Mouse (Mus musculus): ENCODE data around the gene Tkt. TPM values are rescaled to one million over a fixed set of nuclear protein-coding genes. Genes with fewer than 3 reads are reported as not detected.
"Not testable (repeated sequence)": the region's sequence is repeated elsewhere in the genome, so short reads cannot be mapped to it uniquely, and the experiment has no call there.

Tkt gene
- polyA plus RNA-seq, 1 experiment from 2014 or later, result 91.9 TPM

DNA sequence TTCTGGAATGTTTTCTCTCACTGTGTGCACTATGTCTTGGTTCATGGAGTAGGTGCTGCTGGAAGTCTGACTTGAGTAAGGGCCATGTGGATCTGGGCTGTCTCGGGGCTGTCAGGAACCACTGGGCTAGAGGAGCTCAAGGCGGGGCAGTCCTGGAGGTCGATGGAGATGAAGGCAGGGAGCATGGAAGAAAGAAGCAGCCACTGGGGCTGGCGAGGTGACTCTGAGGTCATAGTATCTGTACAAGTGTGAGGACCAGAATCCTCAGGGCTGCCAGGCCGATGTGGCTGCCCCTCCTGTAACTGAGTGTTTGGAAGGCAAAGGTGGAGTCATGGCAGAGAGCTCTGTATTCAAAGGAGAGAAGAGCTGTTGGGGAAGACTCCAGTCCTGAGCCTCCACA lies 19.2 kb upstream of the Tkt start:
- no peak overlapping the region for H3K27ac ChIP-seq (replicated peaks; ENCODE audit: low read depth, low read length)
- no peaks in the 10 kb centered on the region for H3K27me3 ChIP-seq (replicated peaks; ENCODE audit: control insufficient read depth, insufficient read depth, low read length)
- WGBS, result 90% methylated on average over 5 of the region's 5 CpGs
- H3K9ac ChIP-seq (ENCODE audit: low read depth, low read length), result no peak overlapping the region
- no peaks in the 10 kb centered on the region for H3K9me3 ChIP-seq (ENCODE audit: control insufficient read depth, low read length)
- peaks cover 48% of the 10 kb centered on the region for H3K36me3 ChIP-seq (ENCODE audit: control insufficient read depth, insufficient read depth, low read length)
- ATAC-seq (ENCODE audit: low read depth) (no peak), DNase-seq (ENCODE audit: low spot score) (no peak)
- no peak overlapping the region for H3K4me2 ChIP-seq (ENCODE audit: low read depth, low read length)
- H3K4me3 ChIP-seq (ENCODE audit: low read depth, low read length), result no peak overlapping the region
- H3K4me1 ChIP-seq (ENCODE audit: control insufficient read depth, insufficient read depth, low read length), result no peaks in the 10 kb centered on the region

DNA sequence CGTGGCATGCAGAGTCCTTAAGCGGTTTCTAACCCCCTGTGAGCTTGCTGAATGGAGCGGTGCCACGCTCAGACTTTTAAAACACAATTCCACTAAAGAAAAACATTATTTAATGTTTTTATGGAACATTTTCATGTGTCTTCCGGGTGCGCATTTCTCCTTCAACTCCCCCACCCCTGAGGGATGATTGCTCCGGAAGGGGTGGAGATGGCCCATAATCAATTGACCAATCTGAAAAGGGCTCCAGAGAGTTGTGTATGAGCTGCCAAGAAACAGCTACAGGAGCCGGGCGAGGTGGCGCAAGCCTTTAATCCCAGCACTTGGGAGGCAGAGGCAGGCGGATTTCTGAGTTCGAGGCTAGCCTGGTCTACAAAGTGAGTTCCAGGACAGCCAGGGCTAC lies 18.7 kb upstream of the Tkt start:
- ATAC-seq (ENCODE audit: low read depth), result no peak
- H3K27me3 ChIP-seq (replicated peaks; ENCODE audit: control insufficient read depth, insufficient read depth, low read length), result no peaks in the 10 kb centered on the region

DNA sequence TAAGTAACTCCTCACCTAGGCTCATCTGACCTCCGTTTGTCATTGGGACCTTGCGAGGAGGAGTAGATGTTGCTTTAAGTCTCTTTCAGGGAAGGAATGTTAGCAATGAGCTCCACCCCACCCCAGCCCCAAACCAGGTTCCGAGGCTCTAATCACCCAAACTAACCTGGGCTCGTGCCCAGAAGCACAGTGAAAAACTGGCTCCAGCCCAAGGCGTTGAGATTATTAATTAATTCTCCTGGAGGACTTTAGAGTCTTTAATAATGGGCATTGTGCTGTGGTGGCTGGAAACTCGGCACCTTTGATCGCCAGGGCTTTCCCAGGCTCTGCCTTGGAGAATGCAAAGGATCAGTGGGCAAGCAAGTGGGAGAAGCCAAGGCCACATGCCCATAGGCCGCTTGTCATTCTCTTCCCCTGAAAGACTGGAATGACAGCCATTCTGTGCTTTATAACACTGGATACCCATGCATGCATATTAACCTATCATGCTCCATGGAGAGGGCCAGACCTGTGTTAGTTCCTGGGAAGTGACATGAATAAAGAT lies 17.4 kb upstream of the Tkt start:
- no peak overlapping the region for H3K9ac ChIP-seq (ENCODE audit: low read depth, low read length)

More for the DNA sequence above, 18.7 kb upstream of the Tkt start:
- Histone ChIP-seq H3K9ac (ENCODE audit: low read depth, low read length) (no peak overlapping the region), H3K4me2 (ENCODE audit: low read depth, low read length) (no peak overlapping the region), H3K9me3 (ENCODE audit: control insufficient read depth, low read length) (no peaks in the 10 kb centered on the region), H3K4me3 (ENCODE audit: low read depth, low read length) (no peak overlapping the region), H3K36me3 (ENCODE audit: control insufficient read depth, insufficient read depth, low read length) (peaks cover 43% of the 10 kb centered on the region), H3K27ac (replicated peaks; ENCODE audit: low read depth, low read length) (no peak overlapping the region), H3K4me1 (ENCODE audit: control insufficient read depth, insufficient read depth, low read length) (no peaks in the 10 kb centered on the region)
- no peak for DNase-seq (ENCODE audit: low spot score)
- 91% methylated on average over 12 of the region's 12 CpGs for WGBS

DNA sequence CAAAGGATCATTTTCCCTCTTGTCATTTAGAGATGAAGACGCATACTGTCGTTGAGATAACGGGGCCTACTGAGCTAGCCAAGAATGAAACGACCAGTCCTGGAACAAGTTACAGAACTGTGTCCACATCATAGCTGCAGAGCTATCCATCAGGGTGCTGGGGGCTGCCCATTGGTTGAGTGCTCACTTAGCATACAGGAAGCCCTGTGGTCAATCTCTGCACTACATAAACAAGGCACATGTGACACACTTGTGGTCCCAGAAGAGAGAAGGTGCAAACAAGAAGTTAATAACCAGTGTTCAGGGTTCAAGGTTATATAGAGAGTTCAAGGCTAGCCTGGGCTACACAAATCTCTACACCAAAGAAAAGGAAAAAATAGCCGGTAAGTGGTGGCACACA lies 16.7 kb upstream of the Tkt start:
- Histone ChIP-seq H3K4me3 (ENCODE audit: low read depth, low read length) (no peak overlapping the region), H3K27ac (replicated peaks; ENCODE audit: low read depth, low read length) (no peak overlapping the region), H3K36me3 (ENCODE audit: control insufficient read depth, insufficient read depth, low read length) (peaks cover 24% of the 10 kb centered on the region), H3K9me3 (ENCODE audit: control insufficient read depth, low read length) (no peaks in the 10 kb centered on the region), H3K4me1 (ENCODE audit: control insufficient read depth, insufficient read depth, low read length) (no peaks in the 10 kb centered on the region), H3K27me3 (replicated peaks; ENCODE audit: control insufficient read depth, insufficient read depth, low read length) (no peaks in the 10 kb centered on the region), H3K9ac (ENCODE audit: low read depth, low read length) (no peak overlapping the region), H3K4me2 (ENCODE audit: low read depth, low read length) (no peak overlapping the region)
- DNase-seq (ENCODE audit: low spot score), result no peak
- ATAC-seq (ENCODE audit: low read depth), result no peak
- WGBS, result 75% methylated on average over 5 of the region's 5 CpGs

More for the DNA sequence above, 17.4 kb upstream of the Tkt start:
- DNase-seq (ENCODE audit: low spot score), result no peak
- no peaks in the 10 kb centered on the region for H3K27me3 ChIP-seq (replicated peaks; ENCODE audit: control insufficient read depth, insufficient read depth, low read length)
- no peaks in the 10 kb centered on the region for H3K9me3 ChIP-seq (ENCODE audit: control insufficient read depth, low read length)
- H3K4me3 ChIP-seq (ENCODE audit: low read depth, low read length), result no peak overlapping the region
- H3K27ac ChIP-seq (replicated peaks; ENCODE audit: low read depth, low read length), result no peak overlapping the region
- no peak overlapping the region for H3K4me2 ChIP-seq (ENCODE audit: low read depth, low read length)
- 69% methylated on average over 8 of the region's 8 CpGs for WGBS
- no peaks in the 10 kb centered on the region for H3K4me1 ChIP-seq (ENCODE audit: control insufficient read depth, insufficient read depth, low read length)
- H3K36me3 ChIP-seq (ENCODE audit: control insufficient read depth, insufficient read depth, low read length), result peaks cover 30% of the 10 kb centered on the region
- ATAC-seq (ENCODE audit: low read depth), result peak; percentile 48; the same call in 1 of the 2 replicates

DNA sequence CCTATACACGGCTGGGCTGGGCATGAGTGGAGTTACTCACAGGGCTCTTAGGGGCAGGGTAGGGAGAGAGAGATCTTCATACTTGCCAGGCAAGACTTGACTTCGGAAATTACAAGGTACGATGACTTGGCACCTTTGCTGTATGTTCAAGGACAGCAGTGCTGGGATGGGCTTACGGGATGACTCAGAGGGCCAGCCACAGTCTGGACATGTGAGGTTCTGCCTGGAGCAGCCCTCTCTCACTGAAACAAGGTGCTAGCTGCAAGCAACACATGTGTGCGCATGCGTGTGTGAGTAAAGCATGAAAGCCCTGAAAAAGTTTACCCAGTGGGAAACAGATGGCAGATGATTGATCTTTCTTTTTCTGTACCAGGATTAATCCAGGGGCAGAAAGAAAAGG lies 16.3 kb upstream of the Tkt start:
- WGBS, result 92% methylated on average over 6 of the region's 6 CpGs
- ATAC-seq (ENCODE audit: low read depth) (no peak), DNase-seq (ENCODE audit: low spot score) (no peak)
- Histone ChIP-seq H3K4me3 (ENCODE audit: low read depth, low read length) (no peak overlapping the region), H3K36me3 (ENCODE audit: control insufficient read depth, insufficient read depth, low read length) (peaks cover 21% of the 10 kb centered on the region), H3K9ac (ENCODE audit: low read depth, low read length) (no peak overlapping the region), H3K4me2 (ENCODE audit: low read depth, low read length) (no peak overlapping the region), H3K27me3 (replicated peaks; ENCODE audit: control insufficient read depth, insufficient read depth, low read length) (no peaks in the 10 kb centered on the region), H3K27ac (replicated peaks; ENCODE audit: low read depth, low read length) (no peak overlapping the region), H3K9me3 (ENCODE audit: control insufficient read depth, low read length) (no peaks in the 10 kb centered on the region), H3K4me1 (ENCODE audit: control insufficient read depth, insufficient read depth, low read length) (no peaks in the 10 kb centered on the region)

DNA sequence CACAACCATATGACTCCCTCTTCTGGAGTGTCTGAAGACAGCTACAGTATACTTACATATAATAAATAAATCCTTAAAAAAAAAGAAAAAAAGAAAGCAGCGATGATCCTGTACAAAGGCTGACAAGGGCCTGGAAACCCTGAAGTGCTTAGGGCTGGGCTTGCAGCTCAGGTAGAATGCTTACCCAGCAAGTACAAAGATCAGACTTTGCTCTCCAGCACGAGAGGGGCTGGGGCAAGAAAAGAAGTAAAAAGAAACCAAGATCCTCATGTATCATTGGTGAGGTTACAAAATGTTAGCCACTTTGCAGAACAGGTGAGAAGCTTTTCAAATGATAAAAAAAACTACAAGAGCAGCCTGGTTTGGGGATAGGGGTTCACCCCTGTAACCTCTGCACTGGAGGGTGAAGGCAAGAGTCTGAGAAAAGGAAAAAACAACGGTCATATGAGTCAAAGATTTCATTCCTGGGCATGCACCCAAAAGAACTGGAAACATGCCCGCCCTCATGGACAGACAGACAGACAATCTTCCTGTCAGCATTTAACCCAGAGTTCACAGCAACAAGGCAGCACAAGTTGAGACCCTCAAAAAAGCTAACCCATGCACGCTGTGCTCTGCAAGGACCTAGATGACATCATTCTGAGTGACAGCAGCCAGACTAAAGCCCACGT lies 14.2 kb upstream of the Tkt start:
- DNase-seq (ENCODE audit: low spot score), result no peak
- no peaks in the 10 kb centered on the region for H3K9me3 ChIP-seq (ENCODE audit: control insufficient read depth, low read length)
- H3K9ac ChIP-seq (ENCODE audit: low read depth, low read length), result no peak overlapping the region
- 79% methylated on average over 6 of the region's 6 CpGs for WGBS
- no peak overlapping the region for H3K4me3 ChIP-seq (ENCODE audit: low read depth, low read length)
- H3K4me2 ChIP-seq (ENCODE audit: low read depth, low read length), result no peak overlapping the region
- no peak overlapping the region for H3K27ac ChIP-seq (replicated peaks; ENCODE audit: low read depth, low read length)
- H3K27me3 ChIP-seq (replicated peaks; ENCODE audit: control insufficient read depth, insufficient read depth, low read length), result no peaks in the 10 kb centered on the region
- H3K36me3 ChIP-seq (ENCODE audit: control insufficient read depth, insufficient read depth, low read length), result 0 out of 2 replicates have a peak, but pooled peaks cover 5% of the 10 kb centered on the region
- no peaks in the 10 kb centered on the region for H3K4me1 ChIP-seq (ENCODE audit: control insufficient read depth, insufficient read depth, low read length)
- no peak for ATAC-seq (ENCODE audit: low read depth)

DNA sequence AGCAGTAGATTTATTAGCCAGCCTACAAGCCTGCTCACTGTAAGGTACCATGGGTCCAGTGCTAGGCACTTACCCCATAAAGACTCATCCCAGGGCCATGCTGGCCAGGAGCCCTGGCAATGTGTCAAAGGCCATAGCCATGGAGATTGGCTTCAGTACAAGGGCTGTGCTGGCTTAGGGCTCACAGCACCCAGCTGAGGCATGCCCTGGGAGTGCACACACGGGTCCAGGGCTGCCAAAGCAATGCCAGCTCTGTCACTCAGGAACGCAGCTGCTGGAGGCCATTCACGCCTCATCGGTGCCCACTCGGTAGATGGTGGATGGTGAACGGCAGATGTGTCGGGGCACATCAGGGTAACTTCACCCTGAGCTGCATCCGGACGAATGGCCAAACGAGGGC lies 6.6 kb upstream of the Tkt start:
- H3K36me3 ChIP-seq (ENCODE audit: control insufficient read depth, insufficient read depth, low read length), result no peaks in the 10 kb centered on the region
- DNase-seq (ENCODE audit: low spot score) (no peak), ATAC-seq (ENCODE audit: low read depth) (no peak; the same call in 1 of the 2 replicates)
- H3K27ac ChIP-seq (replicated peaks; ENCODE audit: low read depth, low read length), result no peak overlapping the region
- H3K9ac ChIP-seq (ENCODE audit: low read depth, low read length), result no peak overlapping the region
- no peaks in the 10 kb centered on the region for H3K27me3 ChIP-seq (replicated peaks; ENCODE audit: control insufficient read depth, insufficient read depth, low read length)
- H3K4me2 ChIP-seq (ENCODE audit: low read depth, low read length), result no peak overlapping the region
- no peaks in the 10 kb centered on the region for H3K4me1 ChIP-seq (ENCODE audit: control insufficient read depth, insufficient read depth, low read length)
- no peak overlapping the region for H3K4me3 ChIP-seq (ENCODE audit: low read depth, low read length)
- H3K9me3 ChIP-seq (ENCODE audit: control insufficient read depth, low read length), result no peaks in the 10 kb centered on the region
- 53% methylated on average over 10 of the region's 10 CpGs for WGBS

DNA sequence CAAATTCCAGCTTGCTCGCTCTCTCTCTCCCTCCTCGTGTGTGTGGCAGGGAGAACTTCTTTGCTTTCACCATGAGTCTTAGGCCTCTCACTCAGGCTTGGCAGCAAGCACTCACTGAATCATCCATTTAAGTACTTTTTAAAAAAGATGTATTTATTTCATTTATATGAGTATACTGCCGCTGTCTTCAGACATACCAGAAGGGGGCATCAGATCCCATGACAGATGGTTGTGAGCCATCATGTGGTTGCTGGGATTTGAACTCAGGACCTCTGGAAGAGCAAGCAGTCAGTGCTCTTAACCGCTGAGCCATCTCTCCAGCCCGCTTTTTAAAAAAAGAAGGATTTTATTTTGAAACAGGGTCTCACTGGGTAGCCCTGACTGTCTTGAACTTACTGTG lies 4.8 kb upstream of the Tkt start:
- H3K36me3 ChIP-seq (ENCODE audit: control insufficient read depth, insufficient read depth, low read length); H3K4me1 ChIP-seq (ENCODE audit: control insufficient read depth, insufficient read depth, low read length); ATAC-seq (ENCODE audit: low read depth); H3K4me3 ChIP-seq (ENCODE audit: low read depth, low read length); H3K4me2 ChIP-seq (ENCODE audit: low read depth, low read length); H3K27ac ChIP-seq (replicated peaks; ENCODE audit: low read depth, low read length); H3K9me3 ChIP-seq (ENCODE audit: control insufficient read depth, low read length); H3K9ac ChIP-seq (ENCODE audit: low read depth, low read length); DNase-seq (ENCODE audit: low spot score); H3K27me3 ChIP-seq (replicated peaks; ENCODE audit: control insufficient read depth, insufficient read depth, low read length): not testable (repeated sequence)
- 73% methylated on average over 5 of the region's 5 CpGs for WGBS

Measured in embryonic facial prominence, embryonic 14.5 days (tissue).